Mouse (Mus musculus) kidney, adult 9 months (tissue): ENCODE measurements around the gene Olfr1253.

Experiments
- DNase-seq: peaks from one replicate; pipeline ENCODE4 v3.0.0; 2022

The Olfr1253 gene

GRCm38 (mm10) chr2:89756990-89757389 is at the start of gene Olfr1253:
TSS of gene Olfr1253 (minus strand) at chr2:89757090.
- DNase-seq, result no peak

GRCm38 (mm10) chr2:89799583-89799982 is 42.7 kb upstream of the Olfr1253 start:
- DNase-seq, result no peak

- DNase-seq, result no peak
Observed at GRCm38 (mm10) chr2:89793519-89793918, 36.6 kb upstream of the Olfr1253 start, which contains the start of gene Olfr1254. TSS of gene Olfr1254 (minus strand) at chr2:89793619.

GRCm38 (mm10) chr2:89724912-89725311 is 32.0 kb downstream of the Olfr1253 start, which contains the start of gene Olfr1252:
TSS of gene Olfr1252 (minus strand) at chr2:89725012.
- DNase-seq, result no peak
